In genomic region chr2:173049817-173050216, GRCm38 (mm10) we compare ENCODE assay signal across 13 mouse cellular contexts. TPM values are rescaled to one million over a fixed set of nuclear protein-coding genes. Genes with fewer than 3 reads are reported as not detected.
DNase-seq lines count a peak whose midpoint lies in the region; ATAC-seq and TF ChIP-seq lines count a peak whose summit lies in the region.
"Had no signal": no experiment of that assay in that cellular context is flagged by ENCODE, and none has a peak within 500 bp of the region (broad histone marks: within the 10 kb centered on the region; RNA-seq: fewer than 3 reads in every experiment).

No protein-coding gene starts in this region.

- H3K4me1 ChIP-seq in hindbrain, embryonic 10.5 days (replicated peaks) = peaks cover 50% of the 10 kb centered on the region
- H3K4me1 ChIP-seq in hindbrain, postnatal 0 days (ENCODE audit: insufficient read depth, low read length) = no peaks in the 10 kb centered on the region
- H3K4me1 ChIP-seq in CH12.LX (ENCODE audit: control insufficient read depth in 1 of 2, insufficient read depth in 2 of 2) = peaks cover 42 to 68% of the 10 kb centered on the region in 2 experiments
- H3K4me1 ChIP-seq in liver, embryonic 11.5 days (replicated peaks; ENCODE audit: control insufficient read depth, insufficient read depth, low read length) = peaks cover 29% of the 10 kb centered on the region
- H3K4me1 ChIP-seq: neural tube, embryonic 15.5 days had no signal

- no peak for TF ChIP-seq POLR2A in CH12.LX (IDR thresholded peaks at IDR 0.05; ENCODE audit: low read depth, low read length)

- H3K27ac ChIP-seq in hindbrain, embryonic 10.5 days = peak overlapping the region; percentile 67; the same call in 1 of the 2 replicates
- H3K27ac ChIP-seq in hindbrain, postnatal 0 days = no peak overlapping the region
- no peak overlapping the region for H3K27ac ChIP-seq in CH12.LX (ENCODE audit: insufficient read depth, low read depth)
- H3K27ac ChIP-seq in liver, embryonic 11.5 days (ENCODE audit: low read depth, low read length) = peak overlapping the region; percentile 39; the same call in 1 of the 2 replicates
- H3K27ac ChIP-seq: hindbrain, embryonic 12.5 days; limb, embryonic 12.5 days; neural tube, embryonic 15.5 days had no signal

- no peak overlapping the region for H3K4me3 ChIP-seq in hindbrain, embryonic 10.5 days
- H3K4me3 ChIP-seq in hindbrain, postnatal 0 days (ENCODE audit: low read length) = no peak overlapping the region
- H3K4me3 ChIP-seq in CH12.LX (replicated peaks in 1 of 3; ENCODE audit: low read depth in 2 of 3, low read length in 2 of 3, poor library complexity in 1 of 3) = no peak overlapping the region
- H3K4me3 ChIP-seq in liver, embryonic 11.5 days (ENCODE audit: low read depth, low read length) = no peak overlapping the region
- H3K4me3 ChIP-seq: hindbrain, embryonic 12.5 days; limb, embryonic 12.5 days; neural tube, embryonic 15.5 days had no signal

- in situ Hi-C loops in CH12.LX (cut with MboI; ENCODE audit: low pct_ligation_motif_present, low pct_unique_long_range_greater_than_20kb, low sequenced_read_pairs) = loop anchor here (5.0 kb wide), 1 partner anchor 32 kb away; no protein-coding TSS in a partner anchor

- DNase-seq in adrenal gland, postnatal 14 days = peak; percentile 67
- DNase-seq in adrenal gland, postnatal 25 days = no peak
- no peak for DNase-seq in hindbrain, embryonic 10.5 days (ENCODE audit: low spot score)
- no peak for DNase-seq in hindbrain, postnatal 0 days (ENCODE audit: low spot score)
- DNase-seq in CH12.LX (ENCODE audit: extremely low read depth) = peak; percentile 67
- no peak for DNase-seq in liver, embryonic 11.5 days (ENCODE audit: low spot score)
- DNase-seq in frontal cortex, postnatal 10 days (ENCODE audit: low spot score in 2 of 2) = no peak
- no peak for DNase-seq in testis, postnatal 14 days (ENCODE audit: low spot score)
- DNase-seq: right cerebral cortex, postnatal 14 days had no signal

- H3K4me2 ChIP-seq in hindbrain, postnatal 0 days (ENCODE audit: low read depth, low read length) = no peak overlapping the region
- H3K4me2 ChIP-seq in CH12.LX (ENCODE audit: insufficient read depth, low read depth, poor library complexity, severe bottlenecking) = peak overlapping the region; percentile 7; the same call in 1 of the 2 replicates
- no peak overlapping the region for H3K4me2 ChIP-seq in liver, embryonic 11.5 days
- H3K4me2 ChIP-seq: hindbrain, embryonic 12.5 days; limb, embryonic 12.5 days; neural tube, embryonic 15.5 days had no signal

- TF ChIP-seq EP300 in CH12.LX (IDR thresholded peaks at IDR 0.05; ENCODE audit: low read length) = no peak

- no peak for ATAC-seq in hindbrain, postnatal 0 days
- no peak for ATAC-seq in liver, embryonic 11.5 days (replicated peaks; ENCODE audit: low FRiP score)
- ATAC-seq: midbrain, embryonic 16.5 days had no signal

- H3K9ac ChIP-seq in hindbrain, postnatal 0 days (replicated peaks; ENCODE audit: low read length) = no peak overlapping the region
- H3K9ac ChIP-seq in CH12.LX (ENCODE audit: insufficient read depth, low read depth) = no peak overlapping the region
- H3K9ac ChIP-seq in liver, embryonic 11.5 days (ENCODE audit: low read depth, low read length) = no peak overlapping the region
- H3K9ac ChIP-seq: hindbrain, embryonic 12.5 days; limb, embryonic 12.5 days; neural tube, embryonic 15.5 days had no signal

- no peak for TF ChIP-seq CTCF in hindbrain, postnatal 0 days (IDR thresholded peaks at IDR 0.05; ENCODE audit: low read depth)
- TF ChIP-seq CTCF in CH12.LX (conservative IDR thresholded peaks at IDR 0.05 in 1 of 2, IDR thresholded peaks at IDR 0.05 in 1 of 2; ENCODE audit: low read depth in 2 of 2, low read length in 2 of 2) = peak in 1 of 2 experiments; percentile 25; a peak in 1 of 4 replicates

- H3K36me3 ChIP-seq in hindbrain, embryonic 10.5 days = no peaks in the 10 kb centered on the region
- no peaks in the 10 kb centered on the region for H3K36me3 ChIP-seq in hindbrain, postnatal 0 days (ENCODE audit: insufficient read depth, low read length)
- H3K36me3 ChIP-seq in CH12.LX (replicated peaks in 1 of 2; ENCODE audit: control insufficient read depth in 1 of 2, insufficient read depth in 1 of 2, low read length in 1 of 2) = no peaks in the 10 kb centered on the region
- H3K36me3 ChIP-seq in liver, embryonic 11.5 days (ENCODE audit: control insufficient read depth, insufficient read depth, low read length) = no peaks in the 10 kb centered on the region
- H3K36me3 ChIP-seq: hindbrain, embryonic 12.5 days; limb, embryonic 12.5 days; neural tube, embryonic 15.5 days had no signal

- TF ChIP-seq RAD21 in CH12.LX (IDR thresholded peaks at IDR 0.05; ENCODE audit: low read depth, low read length) = no peak

- dilution Hi-C loops in CH12.LX (cut with MboI; ENCODE audit: extremely low pct_ligation_motif_present, extremely low pct_unique_long_range_greater_than_20kb, low sequenced_read_pairs) = no loop called here

- peaks cover 18% of the 10 kb centered on the region for H3K27me3 ChIP-seq in hindbrain, embryonic 10.5 days (ENCODE audit: insufficient read depth, poor library complexity, severe bottlenecking)
- H3K27me3 ChIP-seq in hindbrain, postnatal 0 days (ENCODE audit: insufficient read depth, low read length) = no peaks in the 10 kb centered on the region
- H3K27me3 ChIP-seq in CH12.LX (replicated peaks) = no peaks in the 10 kb centered on the region
- no peaks in the 10 kb centered on the region; the same call in 1 of the 2 replicates for H3K27me3 ChIP-seq in liver, embryonic 11.5 days (replicated peaks; ENCODE audit: control insufficient read depth, insufficient read depth, low read length)
- H3K27me3 ChIP-seq: limb, embryonic 12.5 days; neural tube, embryonic 15.5 days had no signal

- 42% methylated on average over 6 of the region's 6 CpGs for WGBS in hindbrain, embryonic 10.5 days
- WGBS in hindbrain, postnatal 0 days = 58% methylated on average over 6 of the region's 6 CpGs
- WGBS in liver, embryonic 11.5 days = 52% methylated on average over 6 of the region's 6 CpGs

- H3K79me2 ChIP-seq in CH12.LX (replicated peaks; ENCODE audit: control insufficient read depth, extremely low read depth, insufficient read depth, poor library complexity, severe bottlenecking) = no peaks in the 10 kb centered on the region

- no peaks in the 10 kb centered on the region for H3K9me3 ChIP-seq in hindbrain, embryonic 10.5 days
- no peaks in the 10 kb centered on the region for H3K9me3 ChIP-seq in hindbrain, postnatal 0 days (ENCODE audit: low read length)
- no peaks in the 10 kb centered on the region for H3K9me3 ChIP-seq in CH12.LX (replicated peaks; ENCODE audit: low read length)
- H3K9me3 ChIP-seq in liver, embryonic 11.5 days (ENCODE audit: control insufficient read depth, low read length) = no peaks in the 10 kb centered on the region
- H3K9me3 ChIP-seq: hindbrain, embryonic 12.5 days; limb, embryonic 12.5 days; neural tube, embryonic 15.5 days had no signal

TF ChIP-seq in CH12.LX, 34 proteins besides CTCF, POLR2A, EP300 and RAD21:
- 0 out of 2 replicates have a peak, but pooled peaks have one; percentile 16 for TF ChIP-seq KAT2A (IDR thresholded peaks at IDR 0.05; ENCODE audit: insufficient replicate concordance, low read length)
- TF ChIP-seq CHD1 (IDR thresholded peaks at IDR 0.05; ENCODE audit: low read depth, low read length) = peak; percentile 95
- no peak for TF ChIP-seq NELFE (IDR thresholded peaks at IDR 0.05; ENCODE audit: low read depth, low read length)

RNA-seq across cellular contexts. Expression of gene Rbm38, which starts 29.5 kb away (rescaled TPM):
- total RNA-seq in adrenal gland, postnatal 14 days (2021) = 31.6 and 36.2 TPM in 2 replicates
- total RNA-seq in adrenal gland, postnatal 25 days (2021) = 24.7 and 29.3 TPM in 2 replicates
- polyA plus RNA-seq in hindbrain, embryonic 10.5 days (2016; fragmentation: Nextera tagmentation; extraction: Ambion mirVana) = 92.3 and 95.9 TPM in 2 replicates
- 12.6 and 17.0 TPM in 2 replicates for total RNA-seq in hindbrain, postnatal 0 days (2014; rRNA removed)
- 9.7 and 10.3 TPM in 2 replicates for polyA plus RNA-seq in hindbrain, postnatal 0 days (2015; fragmentation: Nextera tagmentation; extraction: Ambion mirVana)
- 19.4 and 20.7 TPM in 2 replicates for total RNA-seq in CH12.LX (2012; rRNA removed)
- total RNA-seq in CH12.LX (2014; rRNA removed) = 11.3 and 14.4 TPM in 2 replicates
- polyA plus RNA-seq in CH12.LX (2012; ENCODE audit: insufficient read length, low read depth) = 83.9 and 85.4 TPM in 2 replicates
- polyA plus RNA-seq in liver, embryonic 11.5 days (2014; fragmentation: Nextera tagmentation; extraction: Ambion mirVana) = 209 and 222 TPM in 2 replicates

RNA-seq across cellular contexts. Expression of gene Rae1, which starts 49.9 kb away (rescaled TPM):
- 55.3 and 65.0 TPM in 2 replicates for total RNA-seq in adrenal gland, postnatal 14 days (2021)
- total RNA-seq in adrenal gland, postnatal 25 days (2021) = 65.9 and 80.5 TPM in 2 replicates
- polyA plus RNA-seq in hindbrain, embryonic 10.5 days (2016; fragmentation: Nextera tagmentation; extraction: Ambion mirVana) = 158 and 162 TPM in 2 replicates
- 85.3 and 96.0 TPM in 2 replicates for total RNA-seq in hindbrain, postnatal 0 days (2014; rRNA removed)
- 112 and 116 TPM in 2 replicates for polyA plus RNA-seq in hindbrain, postnatal 0 days (2015; fragmentation: Nextera tagmentation; extraction: Ambion mirVana)
- total RNA-seq in CH12.LX (2012; rRNA removed) (86.3 and 97.7 TPM in 2 replicates), CH12.LX (2014; rRNA removed) (114 and 115 TPM in 2 replicates)
- 86.1 and 95.0 TPM in 2 replicates for polyA plus RNA-seq in CH12.LX (2012; ENCODE audit: insufficient read length, low read depth)
- polyA plus RNA-seq in liver, embryonic 11.5 days (2014; fragmentation: Nextera tagmentation; extraction: Ambion mirVana) = 172 and 181 TPM in 2 replicates

Comparison
In these comparisons a context has a peak if more than half of its experiments do, and no peak if none do; other contexts are left out.
1. DNase-seq: peak in adrenal gland, postnatal 14 days (single experiment) and CH12.LX (single experiment); none in adrenal gland, postnatal 25 days (single experiment), hindbrain, embryonic 10.5 days (single experiment), hindbrain, postnatal 0 days (single experiment), liver, embryonic 11.5 days (single experiment), frontal cortex, postnatal 10 days (0 of 2) and testis, postnatal 14 days (single experiment).
2. H3K27ac ChIP-seq: peak in hindbrain, embryonic 10.5 days (single experiment) and liver, embryonic 11.5 days (single experiment); none in hindbrain, postnatal 0 days (single experiment) and CH12.LX (single experiment).